Mouse (Mus musculus) midbrain, postnatal 0 days (tissue): ENCODE measurements around the gene Gatd1. TPM values are rescaled to one million over a fixed set of nuclear protein-coding genes. Genes with fewer than 3 reads are reported as not detected.

Experiments
- ATAC-seq: fragments of 200-750 bp; cut with Nextera tagmentation; 2 replicates; pipeline ENCODE4 v1.8.0; 2017; ENCODE audit warnings: moderate number of reproducible peaks, mild to moderate bottlenecking, moderate TSS enrichment, moderate library complexity; ENCODE audit not compliant: low FRiP score
- DNase-seq: peaks from one replicate; pipeline ENCODE4 v3.0.0-alpha.2; 2015; ENCODE audit warnings: low spot score
- H3K27ac ChIP-seq: fragments of 300-500 bp; sonication (generic); 2 replicates; pipeline ENCODE4 v1.5.1; 2014; ENCODE audit warnings: low read depth, mild to moderate bottlenecking, low read length, mixed read lengths
- H3K27me3 ChIP-seq: fragments of 300-500 bp; sonication (generic); 2 replicates; pipeline ENCODE4 v1.6.1; 2014; ENCODE audit warnings: low read length, control low read depth, mixed read lengths; ENCODE audit not compliant: insufficient read depth
- H3K36me3 ChIP-seq: fragments of 300-500 bp; sonication (generic); 2 replicates; pipeline ENCODE4 v1.6.1; 2014; ENCODE audit warnings: low read length, control low read depth, mixed read lengths; ENCODE audit not compliant: insufficient read depth
- H3K4me1 ChIP-seq: fragments of 300-500 bp; sonication (generic); 2 replicates; pipeline ENCODE4 v1.6.1; 2014; ENCODE audit warnings: mild to moderate bottlenecking, control low read depth, antibody characterized with exemption, low read length, mixed read lengths; ENCODE audit not compliant: insufficient read depth
- H3K4me2 ChIP-seq: fragments of 300-500 bp; sonication (generic); 2 replicates; pipeline ENCODE4 v1.6.1; 2014; ENCODE audit warnings: low read depth, mild to moderate bottlenecking, low read length, mixed read lengths; ENCODE audit not compliant: poor library complexity, severe bottlenecking
- H3K4me3 ChIP-seq: fragments of 300-500 bp; sonication (generic); 2 replicates; pipeline ENCODE4 v1.5.1; 2014; ENCODE audit warnings: low read depth, mild to moderate bottlenecking, low read length, moderate library complexity
- H3K9ac ChIP-seq: fragments of 300-500 bp; sonication (generic); replicated peaks from 2 replicates; pipeline ENCODE4 v1.6.1; 2014; ENCODE audit warnings: mild to moderate bottlenecking, low read length, moderate library complexity, mixed read lengths; ENCODE audit not compliant: poor library complexity, severe bottlenecking
- H3K9me3 ChIP-seq: fragments of 300-500 bp; sonication (generic); 2 replicates; pipeline ENCODE4 v1.6.1; 2016; ENCODE audit warnings: low read length, control low read depth
- CTCF ChIP-seq: IDR thresholded peaks from 2 replicates; pipeline ENCODE4 v1.5.1; 2016; ENCODE audit warnings: antibody characterized with exemption, mild to moderate bottlenecking
- WGBS: fragments of 180-500 bp; shearing (Covaris S2); extraction: QIAGEN DNeasy Blood & Tissue Kit; methylation state at CpG from one replicate; pipeline ENCODE4 v1.1.7; 2014; 5-methylcytosine and 5-hydroxymethylcytosine counted together
- polyA plus RNA-seq: library from polyadenylated mRNA; unstranded; fragments of >200 nt; fragmentation: Nextera tagmentation; extraction: Ambion mirVana; gene quantifications from 2 replicates; pipeline ENCODE4 v1.2.1, GENCODE M21; 2015
- total RNA-seq: library from RNA; depleted of rRNA; stranded (reverse); fragments of >200 nt; gene quantifications from 2 replicates; pipeline ENCODE4 v1.2.3, GENCODE M21; 2014; rRNA removed

The Gatd1 gene
- total RNA-seq (72.0 and 72.9 TPM in 2 replicates), polyA plus RNA-seq (47.7 and 48.9 TPM in 2 replicates)

GRCm38 (mm10) chr7:141413809-141414584 is at the start of gene Gatd1:
Gene Gatd1, minus strand, starts transcription at chr7:141414136.
- Histone ChIP-seq H3K4me2 (peak within 1 kb of the TSS; percentile 85), H3K4me1 (no peaks in the 10 kb centered on the region), H3K9me3 (no peaks in the 10 kb centered on the region), H3K9ac (peak within 1 kb of the TSS; percentile 93), H3K4me3 (peak within 1 kb of the TSS; percentile 58), H3K36me3 (peaks cover 15% of the 10 kb centered on the region; the same call in 1 of the 2 replicates), H3K27ac (peak within 1 kb of the TSS; percentile 86), H3K27me3 (no peaks in the 10 kb centered on the region)
- WGBS, result 1% methylated on average over 43 of the region's 56 CpGs
- ATAC-seq (peak; percentile 93), DNase-seq (peak; percentile 99)
- TF ChIP-seq CTCF, result peak; percentile 40

- peak overlapping the region; percentile 80 for H3K4me2 ChIP-seq
- no peaks in the 10 kb centered on the region for H3K9me3 ChIP-seq
- ATAC-seq (no peak), DNase-seq (no peak)
- WGBS, result 22% methylated on average over 5 of the region's 5 CpGs
- TF ChIP-seq CTCF, result no peak
- H3K27ac ChIP-seq, result no peak overlapping the region
- no peak overlapping the region for H3K9ac ChIP-seq
- H3K36me3 ChIP-seq, result peaks cover 28% of the 10 kb centered on the region
- H3K27me3 ChIP-seq, result peaks cover 51% of the 10 kb centered on the region
- H3K4me1 ChIP-seq, result peaks cover 12% of the 10 kb centered on the region; the same call in 1 of the 2 replicates
- H3K4me3 ChIP-seq, result peak overlapping the region; percentile 42
Observed at GRCm38 (mm10) chr7:141462333-141462821, 48.4 kb upstream of the Gatd1 start.

- H3K27ac ChIP-seq, result no peak overlapping the region
- peak overlapping the region; percentile 51 for H3K9ac ChIP-seq
- TF ChIP-seq CTCF, result peak; percentile 33; the same call in 1 of the 2 replicates
- no peaks in the 10 kb centered on the region for H3K9me3 ChIP-seq
- peaks cover 51% of the 10 kb centered on the region for H3K27me3 ChIP-seq
- peaks cover 28% of the 10 kb centered on the region for H3K36me3 ChIP-seq
- H3K4me2 ChIP-seq, result peak overlapping the region; percentile 80
- DNase-seq, result no peak
- no peak for ATAC-seq
- H3K4me1 ChIP-seq, result peaks cover 9% of the 10 kb centered on the region; the same call in 1 of the 2 replicates
- peak overlapping the region; percentile 42 for H3K4me3 ChIP-seq
- WGBS, result 3% methylated on average over 42 of the region's 59 CpGs
Observed at GRCm38 (mm10) chr7:141461521-141462332, 47.8 kb upstream of the Gatd1 start.

- 76% methylated on average over 15 of the region's 15 CpGs for WGBS
- H3K36me3 ChIP-seq, result peaks cover 28% of the 10 kb centered on the region
- DNase-seq (no peak), ATAC-seq (no peak)
- H3K4me3 ChIP-seq, result peak within 1 kb of the TSS; percentile 42
- peak within 1 kb of the TSS; percentile 80 for H3K4me2 ChIP-seq
- H3K27ac ChIP-seq, result no peak within 1 kb of the TSS
- no peaks in the 10 kb centered on the region for H3K9me3 ChIP-seq
- TF ChIP-seq CTCF, result no peak
- H3K27me3 ChIP-seq, result peaks cover 46% of the 10 kb centered on the region
- peaks cover 15% of the 10 kb centered on the region for H3K4me1 ChIP-seq
- H3K9ac ChIP-seq, result peak within 1 kb of the TSS; percentile 51
Observed at GRCm38 (mm10) chr7:141460391-141461113, 46.6 kb upstream of the Gatd1 start, which contains the start of gene Cracr2b. Gene Cracr2b, plus strand, starts transcription at chr7:141461094.

- no peaks in the 10 kb centered on the region for H3K9me3 ChIP-seq
- peaks cover 28% of the 10 kb centered on the region for H3K36me3 ChIP-seq
- TF ChIP-seq CTCF, result no peak
- ATAC-seq (no peak), DNase-seq (no peak)
- no peak overlapping the region for H3K4me3 ChIP-seq
- H3K4me2 ChIP-seq, result no peak overlapping the region
- peaks cover 13% of the 10 kb centered on the region for H3K4me1 ChIP-seq
- peaks cover 43% of the 10 kb centered on the region for H3K27me3 ChIP-seq
- H3K9ac ChIP-seq, result no peak overlapping the region
- H3K27ac ChIP-seq, result no peak overlapping the region
- 79% methylated on average over 5 of the region's 5 CpGs for WGBS
Observed at GRCm38 (mm10) chr7:141460001-141460390, 46.1 kb upstream of the Gatd1 start.
